Mouse (Mus musculus): ENCODE data around the gene Mbd3l1. TPM values are rescaled to one million over a fixed set of nuclear protein-coding genes. Genes with fewer than 3 reads are reported as not detected.

The Mbd3l1 gene
- total RNA-seq (2022) = not detected

GRCm38 (mm10) chr9:18478168-18478567, at the start of gene Mbd3l1, which contains the start of gene Zfp558:
Gene Mbd3l1, plus strand, starts transcription at chr9:18478359.
Gene Zfp558, minus strand, starts transcription at chr9:18478268.
- no peak for DNase-seq

GRCm38 (mm10) chr9:18430354-18430753, 47.8 kb upstream of the Mbd3l1 start, which contains the start of gene Mbd3l2:
Gene Mbd3l2, plus strand, starts transcription at chr9:18430654.
- no peak for DNase-seq

DNA sequence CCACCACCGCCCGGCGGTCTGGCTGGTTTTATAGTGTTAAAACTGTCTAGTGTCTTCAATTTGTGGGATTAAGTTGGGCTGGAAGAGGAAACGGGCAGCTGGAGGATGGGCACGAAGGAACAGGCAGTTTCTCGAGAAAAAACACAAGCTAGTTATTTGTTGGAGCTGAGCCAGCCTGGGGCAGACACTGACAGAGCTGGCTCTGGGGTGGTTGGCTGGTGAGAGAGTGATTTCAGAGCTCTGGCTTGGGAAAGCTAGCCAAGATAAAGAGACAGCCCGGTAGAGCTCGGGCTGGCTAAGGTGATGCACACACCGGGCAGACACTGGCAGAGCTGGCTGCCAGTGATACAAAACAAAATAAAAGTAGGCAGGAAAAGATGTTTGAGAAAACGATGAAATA, 46.5 kb upstream of the Mbd3l1 start:
- no peak for DNase-seq

DNA sequence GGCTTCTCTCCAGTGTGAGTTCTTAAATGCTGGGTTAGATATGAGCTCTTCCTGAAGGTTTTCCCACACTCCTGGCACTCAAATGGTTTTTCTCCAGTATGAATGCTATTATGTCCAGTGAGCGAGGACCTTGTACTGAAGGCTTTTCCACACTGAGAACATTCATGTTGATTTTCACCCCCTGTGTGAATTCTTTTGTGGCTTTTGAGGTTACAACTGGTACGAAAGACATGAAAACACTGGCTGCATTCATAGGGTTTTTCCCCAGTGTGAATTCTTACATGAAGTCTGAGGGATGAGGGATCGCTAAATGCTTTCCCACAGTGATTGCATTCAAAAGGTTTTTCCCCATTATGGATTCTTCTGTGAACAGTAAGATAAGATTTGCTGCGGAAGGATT, 21.6 kb upstream of the Mbd3l1 start:
- no peak for DNase-seq

DNA sequence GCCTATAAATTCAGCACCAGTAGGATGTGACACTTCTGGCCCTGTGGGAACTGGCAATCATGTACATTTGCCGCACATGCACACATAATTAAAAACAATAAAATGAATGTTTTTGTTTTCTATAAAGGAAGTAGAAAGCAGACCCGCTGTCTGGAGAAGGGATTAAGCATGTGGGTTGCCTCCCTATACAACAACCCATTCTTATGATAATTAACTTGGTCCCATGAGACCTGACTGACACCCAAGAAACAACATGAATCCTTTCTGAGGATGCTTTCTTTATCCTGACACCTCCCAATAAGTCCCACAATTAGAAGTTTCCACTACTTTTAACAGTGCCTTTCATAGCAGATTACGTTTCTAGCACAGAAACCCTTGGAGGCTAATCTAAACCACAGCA, 10.8 kb upstream of the Mbd3l1 start:
- no peak for DNase-seq

- no peak for DNase-seq
Observed at GRCm38 (mm10) chr9:18468005-18468404, 10.2 kb upstream of the Mbd3l1 start.

- DNase-seq = peak; percentile 38
Observed at GRCm38 (mm10) chr9:18473324-18474128, 4.6 kb upstream of the Mbd3l1 start.

DNA sequence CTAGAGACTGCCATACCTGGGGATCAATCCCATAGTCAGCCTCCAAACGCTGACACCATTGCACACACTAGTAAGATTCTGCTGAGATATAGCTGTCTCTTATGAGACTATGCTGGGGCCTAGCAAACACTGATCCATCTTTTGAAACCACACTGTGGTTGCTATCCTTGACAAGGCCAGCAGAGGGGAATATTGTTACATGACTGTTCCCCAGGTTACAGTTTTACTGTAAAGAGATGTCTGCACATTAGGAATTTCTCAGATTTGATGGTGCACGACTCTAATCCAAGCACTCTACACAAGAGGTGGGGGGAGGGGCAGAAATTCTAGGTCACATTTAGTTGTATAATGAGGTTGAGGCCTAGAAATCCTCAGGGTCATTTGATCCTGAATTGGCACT, 29.9 kb downstream of the Mbd3l1 start:
- no peak for DNase-seq

Small RNA genes lying within 50 kb of the gene (microRNA-seq; reads per million reads assigned to microRNA genes)
- 0 reads per million in 2 experiments for gene Gm22854

Other genes starting within 250 kb of the Mbd3l1 start
- 100 to 1,000 TPM in 1 of 4 experiments, 10 to 100 TPM in 3; 65.8 to 121 (median 68.3) TPM for gene Chordc1, start 186.2 kb upstream of the Mbd3l1 start, total RNA-seq (2022)
- 1 to 10 TPM; 3.5 to 8.4 (median 4.7) TPM for gene Naalad2, start 75.4 kb upstream of the Mbd3l1 start, total RNA-seq (2022)
- not detected for gene Ubtfl1, start 73.9 kb upstream of the Mbd3l1 start, total RNA-seq (2022)
- gene Mbd3l2, start 47.7 kb upstream of the Mbd3l1 start, total RNA-seq (2022) = not detected
- gene Zfp558, start 91 bp upstream of the Mbd3l1 start, total RNA-seq (2022) = 1 to 10 TPM; 1.2 to 2.5 (median 1.6) TPM
- 1 to 10 TPM in 3 of 4 experiments, under 1 TPM in 1; 0.92 to 1.9 (median 1.5) TPM for gene Muc16, start 196.2 kb downstream of the Mbd3l1 start, total RNA-seq (2022)